Mouse (Mus musculus) erythroblast, embryonic 14.5 days (primary cell): ENCODE measurements around the gene Ube2q2.

Experiments used
- GATA1 ChIP-seq: IDR thresholded peaks from 2 replicates; pipeline ENCODE4 v1.6.1; 2012; ENCODE audit warnings: low read length, inconsistent platforms, mixed read lengths
- TAL1 ChIP-seq: IDR thresholded peaks from 3 replicates; pipeline ENCODE4 v1.6.1; 2012; ENCODE audit warnings: low read length, inconsistent platforms, mixed read lengths

DNA sequence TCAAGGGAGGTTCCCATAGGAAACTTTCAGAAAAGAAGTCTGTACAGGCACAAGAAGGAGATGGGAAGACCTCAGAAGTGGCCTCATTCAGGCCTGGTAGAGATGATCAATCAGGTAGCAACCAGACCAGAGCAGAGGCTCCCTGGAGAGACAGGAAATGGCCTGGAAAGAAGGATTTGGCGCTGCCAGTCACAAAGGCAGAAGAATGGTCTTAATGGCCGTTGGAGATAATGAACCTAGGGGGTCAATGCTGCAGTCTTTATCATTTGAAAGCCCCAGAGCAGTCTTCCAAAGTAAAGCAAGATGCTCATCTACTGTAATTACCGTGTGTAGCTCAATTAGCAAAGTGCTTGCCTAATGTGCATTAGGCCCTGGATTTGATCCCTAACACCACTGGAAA, 47.5 kb upstream of the Ube2q2 start:
- TF ChIP-seq TAL1 (no peak), GATA1 (no peak)
